Mouse (Mus musculus) lung, postnatal 0 days (tissue): ENCODE measurements around the gene Yjefn3. TPM values are rescaled to one million over a fixed set of nuclear protein-coding genes. Genes with fewer than 3 reads are reported as not detected.

ENCODE experiments used
- ATAC-seq: fragments of 200-750 bp; cut with Nextera tagmentation; 2 replicates; pipeline ENCODE4 v1.8.0; 2017; ENCODE audit warnings: moderate library complexity
- DNase-seq: peaks from one replicate; pipeline ENCODE4 v3.0.0-alpha.2; 2016; ENCODE audit warnings: low spot score
- H3K27ac ChIP-seq: fragments of 300-500 bp; sonication (generic); 2 replicates; pipeline ENCODE4 v1.5.1; 2014; ENCODE audit warnings: antibody characterized with exemption, mild to moderate bottlenecking, low read length, mixed read lengths
- H3K27me3 ChIP-seq: fragments of 300-500 bp; sonication (generic); replicated peaks from 2 replicates; pipeline ENCODE4 v1.6.1; 2014; ENCODE audit warnings: low read length, mixed read lengths; ENCODE audit not compliant: insufficient read depth
- H3K36me3 ChIP-seq: fragments of 300-500 bp; sonication (generic); 2 replicates; pipeline ENCODE4 v1.6.1; 2014; ENCODE audit warnings: low read length, mixed read lengths; ENCODE audit not compliant: insufficient read depth
- H3K4me1 ChIP-seq: fragments of 300-500 bp; sonication (generic); 2 replicates; pipeline ENCODE4 v1.6.1; 2014; ENCODE audit warnings: antibody characterized with exemption, low read depth, low read length, mixed read lengths; ENCODE audit not compliant: insufficient read depth
- H3K4me2 ChIP-seq: fragments of 300-500 bp; sonication (generic); replicated peaks from 2 replicates; pipeline ENCODE4 v1.6.1; 2014; ENCODE audit warnings: low read depth, mild to moderate bottlenecking, low read length, moderate library complexity, mixed read lengths
- H3K4me3 ChIP-seq: fragments of 300-500 bp; sonication (generic); 2 replicates; pipeline ENCODE4 v1.5.1; 2014; ENCODE audit warnings: low read depth, low read length
- H3K9ac ChIP-seq: fragments of 300-500 bp; sonication (generic); replicated peaks from 2 replicates; pipeline ENCODE4 v1.6.1; 2014; ENCODE audit warnings: low read depth, mild to moderate bottlenecking
- H3K9me3 ChIP-seq: fragments of 300-500 bp; sonication (generic); 2 replicates; pipeline ENCODE4 v1.6.1; 2016; ENCODE audit warnings: low read length, mixed read lengths
- CTCF ChIP-seq: IDR thresholded peaks from 2 replicates; pipeline ENCODE4 v1.5.1; 2016; ENCODE audit warnings: antibody characterized with exemption, mild to moderate bottlenecking
- EP300 ChIP-seq: IDR thresholded peaks from 2 replicates; pipeline ENCODE4 v1.6.1; 2016; ENCODE audit warnings: antibody characterized with exemption, mild to moderate bottlenecking, control low read depth
- WGBS: fragments of 180-500 bp; shearing (Covaris S2); extraction: QIAGEN DNeasy Blood & Tissue Kit; methylation state at CpG from one replicate; pipeline ENCODE4 v1.1.7; 2014; 5-methylcytosine and 5-hydroxymethylcytosine counted together
- polyA plus RNA-seq: library from polyadenylated mRNA; unstranded; fragments of >200 nt; fragmentation: Nextera tagmentation; extraction: Ambion mirVana; gene quantifications from 2 replicates; pipeline ENCODE4 v1.2.1, GENCODE M21; 2015

The Yjefn3 gene
- polyA plus RNA-seq, 1 experiment from 2014 or later = 2.1 TPM

DNA sequence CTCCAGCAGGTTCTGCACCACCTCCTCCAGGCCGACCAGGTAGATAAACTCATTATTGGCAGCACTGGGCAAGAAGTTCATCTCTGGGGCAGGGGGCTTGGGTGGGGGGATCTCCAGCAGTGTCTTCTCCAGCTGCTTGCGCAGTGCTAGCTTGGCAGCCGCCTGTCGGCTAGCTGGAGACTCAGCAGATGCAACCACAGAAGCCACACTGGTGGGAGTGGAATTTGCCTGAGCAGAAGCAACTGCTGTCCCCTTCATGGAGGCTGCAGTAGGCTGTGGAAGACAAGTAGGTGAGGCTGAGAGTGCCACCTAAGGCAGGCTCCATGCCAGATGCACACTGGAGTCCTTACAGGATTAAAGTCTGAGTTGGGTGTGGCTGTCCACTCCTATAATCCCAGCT is 12.0 kb upstream of the Yjefn3 start:
- Histone ChIP-seq H3K27ac (no peak overlapping the region), H3K4me1 (no peaks in the 10 kb centered on the region), H3K27me3 (no peaks in the 10 kb centered on the region), H3K9ac (no peak overlapping the region), H3K4me3 (no peak overlapping the region), H3K36me3 (peaks cover 52% of the 10 kb centered on the region), H3K4me2 (no peak overlapping the region), H3K9me3 (no peaks in the 10 kb centered on the region)
- no peak for DNase-seq
- WGBS = 83% methylated on average over 4 of the region's 4 CpGs
- ATAC-seq = no peak
- TF ChIP-seq EP300 (no peak), CTCF (no peak)

DNA sequence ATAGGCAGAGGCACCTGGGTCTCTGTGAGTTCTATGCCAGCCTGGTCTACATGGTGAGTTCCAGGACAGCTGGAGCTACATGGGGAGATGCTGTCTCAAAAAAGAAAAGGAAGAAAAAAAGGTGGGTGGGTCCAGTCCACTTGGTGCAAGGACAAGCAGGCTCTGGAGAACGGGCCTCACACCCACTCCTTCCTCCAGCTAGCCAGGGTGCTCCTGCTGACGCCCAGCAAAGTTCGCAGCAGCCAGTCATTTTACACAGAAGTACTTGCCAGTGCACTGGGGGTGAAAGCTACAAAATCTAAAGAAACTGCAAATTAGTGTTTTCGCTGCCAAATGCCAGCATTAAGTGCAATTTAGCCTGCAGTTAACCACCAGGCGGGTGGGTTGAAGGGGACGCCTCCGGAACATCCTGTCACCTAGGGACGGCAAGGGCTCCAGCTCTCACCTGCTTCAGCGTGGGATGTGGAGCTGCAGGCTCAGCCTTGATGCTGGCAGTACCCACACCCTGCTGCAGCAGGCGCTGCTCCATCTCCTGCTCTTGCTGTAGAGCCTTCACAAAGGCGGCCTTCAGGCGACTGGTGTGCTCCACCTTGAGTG is 10.1 kb upstream of the Yjefn3 start:
- WGBS = 82% methylated on average over 12 of the region's 12 CpGs
- no peak overlapping the region for H3K27ac ChIP-seq
- ATAC-seq = no peak

DNA sequence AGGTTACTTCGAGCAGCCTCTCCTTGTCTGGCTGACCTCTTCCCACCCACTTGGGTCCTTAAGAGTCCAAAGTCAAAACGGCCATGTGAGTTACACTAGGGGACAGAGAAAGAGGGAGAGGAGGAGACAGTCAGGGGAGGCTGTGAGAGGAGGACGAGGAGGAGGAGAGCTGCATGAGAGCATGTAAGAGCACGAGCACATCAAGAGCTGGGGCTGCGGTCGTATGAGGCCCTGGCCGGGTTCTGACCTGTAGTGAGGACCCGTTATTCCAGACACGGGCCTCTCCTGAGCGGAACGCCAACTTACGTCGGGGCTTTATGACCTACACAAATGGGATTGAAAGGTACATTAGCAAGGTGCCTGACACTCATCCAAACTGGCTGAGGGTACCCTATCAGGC is 9.4 kb upstream of the Yjefn3 start:
- H3K27ac ChIP-seq = no peak overlapping the region
- TF ChIP-seq CTCF (no peak), EP300 (no peak)

More for the DNA sequence above, 10.1 kb upstream of the Yjefn3 start:
- Histone ChIP-seq H3K36me3 (peaks cover 62% of the 10 kb centered on the region), H3K27me3 (no peaks in the 10 kb centered on the region), H3K9ac (no peak overlapping the region), H3K4me2 (no peak overlapping the region), H3K9me3 (no peaks in the 10 kb centered on the region), H3K4me1 (no peaks in the 10 kb centered on the region), H3K4me3 (no peak overlapping the region)
- DNase-seq = no peak
- TF ChIP-seq EP300 (no peak), CTCF (no peak)

DNA sequence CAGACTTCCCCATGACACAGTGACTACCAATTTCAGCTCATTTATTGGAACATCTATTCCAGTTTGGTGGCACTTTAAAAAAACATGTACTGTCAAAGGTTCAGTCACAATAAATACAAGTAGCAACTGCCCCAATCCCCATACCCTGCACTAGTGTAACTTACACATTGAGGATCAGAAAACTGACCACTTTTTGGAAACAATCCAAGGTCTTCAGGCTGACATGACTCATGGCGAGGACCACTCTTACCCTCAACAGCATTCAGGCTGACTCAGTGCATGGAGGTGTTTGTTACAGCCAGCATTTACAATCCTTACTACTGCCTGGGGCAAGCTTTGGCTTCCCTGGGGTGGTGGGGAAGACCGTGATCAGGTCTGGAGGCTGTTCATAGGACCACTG is 4.6 kb upstream of the Yjefn3 start:
- no peak overlapping the region for H3K9ac ChIP-seq
- WGBS = 78% methylated on average over 2 of the region's 2 CpGs
- H3K4me2 ChIP-seq = no peak overlapping the region
- no peaks in the 10 kb centered on the region for H3K27me3 ChIP-seq
- no peak overlapping the region for H3K4me3 ChIP-seq
- peaks cover 24% of the 10 kb centered on the region; the same call in 1 of the 2 replicates for H3K36me3 ChIP-seq
- no peak overlapping the region for H3K27ac ChIP-seq
- ATAC-seq (no peak), DNase-seq (no peak)
- H3K9me3 ChIP-seq = no peaks in the 10 kb centered on the region
- peaks cover 6% of the 10 kb centered on the region for H3K4me1 ChIP-seq
- TF ChIP-seq EP300 (no peak), CTCF (no peak)

More for the DNA sequence above, 9.4 kb upstream of the Yjefn3 start:
- ATAC-seq (no peak), DNase-seq (no peak)
- H3K4me2 ChIP-seq = no peak overlapping the region
- H3K27me3 ChIP-seq = no peaks in the 10 kb centered on the region
- peaks cover 62% of the 10 kb centered on the region for H3K36me3 ChIP-seq
- no peaks in the 10 kb centered on the region for H3K4me1 ChIP-seq
- WGBS = 88% methylated on average over 13 of the region's 13 CpGs
- H3K4me3 ChIP-seq = no peak overlapping the region
- no peak overlapping the region for H3K9ac ChIP-seq
- no peaks in the 10 kb centered on the region for H3K9me3 ChIP-seq

DNA sequence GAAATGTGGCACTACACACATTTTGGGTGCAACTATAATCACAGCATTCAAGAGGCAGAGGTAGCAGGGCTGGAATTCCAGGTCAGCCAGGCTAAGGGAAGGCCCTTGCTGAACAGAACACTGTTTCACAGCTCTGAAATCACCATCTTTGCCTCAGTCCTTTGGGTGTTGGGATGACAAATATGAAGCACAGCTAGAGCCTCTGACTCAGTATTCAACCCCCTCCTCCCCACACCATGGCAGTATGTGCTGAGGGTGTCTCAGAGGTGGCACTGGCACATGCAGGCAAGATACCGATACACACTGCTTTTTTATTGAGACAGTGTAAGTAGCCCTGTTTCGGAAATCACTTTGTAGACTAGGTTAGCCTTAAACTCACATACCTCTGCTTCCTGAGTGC is 3.7 kb upstream of the Yjefn3 start:
- Histone ChIP-seq H3K4me3 (no peak overlapping the region), H3K27ac (no peak overlapping the region), H3K9me3 (no peaks in the 10 kb centered on the region), H3K4me2 (no peak overlapping the region), H3K36me3 (peaks cover 24% of the 10 kb centered on the region; the same call in 1 of the 2 replicates), H3K27me3 (no peaks in the 10 kb centered on the region), H3K4me1 (peaks cover 10% of the 10 kb centered on the region), H3K9ac (no peak overlapping the region)
- DNase-seq = no peak
- no peak for TF ChIP-seq EP300
- TF ChIP-seq CTCF = no peak
- WGBS = 91% methylated on average over 2 of the region's 2 CpGs
- no peak for ATAC-seq

DNA sequence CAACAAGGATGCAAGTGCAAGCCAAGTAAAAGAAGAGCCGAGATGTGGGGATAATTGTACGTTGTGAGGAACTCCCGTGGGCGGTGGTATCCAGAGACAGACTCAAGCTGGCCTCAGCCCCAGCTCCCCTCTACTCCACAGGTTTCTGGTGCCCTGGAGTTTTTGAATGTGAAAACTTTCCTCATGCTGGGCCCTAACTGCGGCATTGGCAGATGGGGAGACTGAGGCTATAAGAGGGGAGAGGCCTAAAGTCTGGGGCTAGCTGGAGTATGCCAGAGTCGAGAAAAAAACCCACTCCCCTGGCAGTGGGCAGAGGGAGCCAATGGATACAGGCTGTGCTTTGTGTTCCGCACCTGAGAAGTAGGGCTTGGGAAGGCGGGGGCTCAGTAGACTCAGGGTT is 1.6 kb upstream of the Yjefn3 start:
- TF ChIP-seq CTCF = no peak
- TF ChIP-seq EP300 = no peak
- peaks cover 16% of the 10 kb centered on the region for H3K4me1 ChIP-seq
- H3K4me2 ChIP-seq = no peak overlapping the region
- H3K9ac ChIP-seq = no peak overlapping the region
- H3K27ac ChIP-seq = no peak overlapping the region
- no peak overlapping the region for H3K4me3 ChIP-seq
- ATAC-seq (no peak), DNase-seq (no peak)
- no peaks in the 10 kb centered on the region for H3K9me3 ChIP-seq
- 78% methylated on average over 8 of the region's 8 CpGs for WGBS
- peaks cover 7% of the 10 kb centered on the region; the same call in 1 of the 2 replicates for H3K36me3 ChIP-seq
- H3K27me3 ChIP-seq = no peaks in the 10 kb centered on the region
